Mouse (Mus musculus) hindbrain, embryonic 12.5 days (tissue): ENCODE measurements at regions not wholly inside any gene's neighbourhood (a gene's known extent, or its start where the extent isn't known, plus 50 kb on each side); places are given as distances from the start of the nearest gene placed in this dataset.

Experiments used
- ATAC-seq: fragments of 200-750 bp; cut with Nextera tagmentation; 2 replicates; pipeline ENCODE4 v1.8.0; 2017; ENCODE audit warnings: moderate TSS enrichment; ENCODE audit not compliant: low FRiP score
- H3K27ac ChIP-seq: fragments of 300-500 bp; sonication (generic); 2 replicates; pipeline ENCODE4 v1.5.1; 2016; ENCODE audit warnings: mild to moderate bottlenecking
- H3K27me3 ChIP-seq: fragments of 300-500 bp; sonication (generic); 2 replicates; pipeline ENCODE4 v1.6.1; 2016; ENCODE audit warnings: mild to moderate bottlenecking
- H3K36me3 ChIP-seq: fragments of 300-500 bp; sonication (generic); 2 replicates; pipeline ENCODE4 v1.6.1; 2016; ENCODE audit warnings: mild to moderate bottlenecking
- H3K4me1 ChIP-seq: fragments of 300-500 bp; sonication (generic); 2 replicates; pipeline ENCODE4 v1.6.1; 2016
- H3K4me2 ChIP-seq: fragments of 300-500 bp; sonication (generic); replicated peaks from 2 replicates; pipeline ENCODE4 v1.6.1; 2016; ENCODE audit warnings: mild to moderate bottlenecking
- H3K4me3 ChIP-seq: fragments of 300-500 bp; sonication (generic); 2 replicates; pipeline ENCODE4 v1.5.1; 2016; ENCODE audit warnings: mild to moderate bottlenecking
- H3K9ac ChIP-seq: fragments of 300-500 bp; sonication (generic); 2 replicates; pipeline ENCODE4 v1.6.1; 2016; ENCODE audit warnings: mild to moderate bottlenecking, moderate library complexity
- H3K9me3 ChIP-seq: fragments of 300-500 bp; sonication (generic); replicated peaks from 2 replicates; pipeline ENCODE4 v1.6.1; 2016; ENCODE audit warnings: mild to moderate bottlenecking
- WGBS: fragments of 180-500 bp; shearing (Covaris S2); methylation state at CpG from one replicate; pipeline ENCODE4 v1.1.7; 2016; 5-methylcytosine and 5-hydroxymethylcytosine counted together

DNA sequence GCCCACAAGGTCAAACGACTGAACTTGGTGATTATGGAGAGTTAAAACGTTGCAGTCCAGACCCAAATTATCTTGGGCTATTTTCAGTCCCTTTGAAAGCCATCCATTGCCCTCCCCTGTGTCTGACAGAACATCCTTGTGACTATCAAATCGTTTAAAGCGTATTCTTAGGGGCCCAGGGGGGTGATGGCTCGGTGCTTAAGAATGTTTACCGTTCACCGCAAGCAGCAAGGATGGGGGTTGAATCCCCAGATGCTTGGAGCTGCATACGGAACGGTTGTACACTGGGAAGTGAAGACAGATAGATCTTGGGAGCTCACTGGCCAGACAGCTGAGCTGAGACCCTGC is 52.7 kb upstream of the Kcng1 start:
- WGBS: 42% methylated on average over 9 of the region's 9 CpGs
- no peak for ATAC-seq
- Histone ChIP-seq H3K4me3 (no peak overlapping the region), H3K4me2 (no peak overlapping the region), H3K36me3 (no peaks in the 10 kb centered on the region), H3K27me3 (0 out of 2 replicates have a peak, but pooled peaks cover 3% of the 10 kb centered on the region), H3K9ac (no peak overlapping the region), H3K27ac (no peak overlapping the region), H3K4me1 (peaks cover 18% of the 10 kb centered on the region), H3K9me3 (no peaks in the 10 kb centered on the region)

- Histone ChIP-seq H3K27me3 (0 out of 2 replicates have a peak, but pooled peaks cover 3% of the 10 kb centered on the region), H3K4me3 (no peak overlapping the region), H3K4me1 (peaks cover 18% of the 10 kb centered on the region), H3K9ac (no peak overlapping the region), H3K9me3 (no peaks in the 10 kb centered on the region), H3K4me2 (no peak overlapping the region), H3K27ac (no peak overlapping the region), H3K36me3 (no peaks in the 10 kb centered on the region)
- WGBS: 50% methylated on average over 20 of the region's 20 CpGs
- ATAC-seq: no peak
Observed at GRCm38 (mm10) chr2:168333552-168334240, 52.2 kb upstream of the Kcng1 start.

DNA sequence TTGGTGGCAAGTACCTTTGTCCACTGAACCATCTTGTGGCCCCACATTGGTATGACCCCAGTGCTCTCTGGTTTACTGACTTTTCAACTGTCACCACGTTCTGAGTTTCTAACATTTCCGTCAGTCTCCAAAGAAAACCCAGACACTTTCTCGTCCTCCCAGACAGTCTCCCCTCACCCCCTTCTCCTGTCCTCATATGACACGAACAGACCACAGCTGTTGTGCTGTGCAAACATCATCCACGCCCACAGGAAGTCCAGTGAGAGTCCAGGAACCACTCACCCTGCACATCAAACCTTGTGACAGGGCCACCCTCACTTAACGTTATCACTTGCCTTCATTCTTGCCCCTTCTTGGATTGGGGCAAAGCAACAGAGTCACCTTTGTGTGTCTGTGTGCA is 51.4 kb upstream of the Kcng1 start:
- Histone ChIP-seq H3K27me3 (0 out of 2 replicates have a peak, but pooled peaks cover 3% of the 10 kb centered on the region), H3K4me3 (no peak overlapping the region), H3K4me2 (no peak overlapping the region), H3K27ac (no peak overlapping the region), H3K9me3 (no peaks in the 10 kb centered on the region), H3K4me1 (peaks cover 16% of the 10 kb centered on the region), H3K36me3 (no peaks in the 10 kb centered on the region), H3K9ac (no peak overlapping the region)
- WGBS: 62% methylated on average over 6 of the region's 6 CpGs
- no peak for ATAC-seq
